Mouse (Mus musculus) embryonic facial prominence, embryonic 14.5 days (tissue): Measurements from ENCODE around the gene Spata3. TPM values are rescaled to one million over a fixed set of nuclear protein-coding genes. Genes with fewer than 3 reads are reported as not detected.
A peak's percentile ranks its signal among the peaks of the same experiment; 100 is the strongest.

ENCODE experiments used
- ATAC-seq: fragments of 200-750 bp; cut with Nextera tagmentation; 2 replicates; pipeline ENCODE4 v1.8.0; 2017; ENCODE audit warnings: low read depth, moderate number of reproducible peaks, moderate TSS enrichment
- DNase-seq: peaks from one replicate; pipeline ENCODE4 v3.0.0-alpha.2; 2015; ENCODE audit warnings: low spot score
- H3K27ac ChIP-seq: fragments of 300-500 bp; sonication (generic); replicated peaks from 2 replicates; pipeline ENCODE4 v1.5.1; 2014; ENCODE audit warnings: low read depth, mild to moderate bottlenecking, low read length, moderate library complexity
- H3K27me3 ChIP-seq: fragments of 300-500 bp; sonication (generic); replicated peaks from 2 replicates; pipeline ENCODE4 v1.6.1; 2014; ENCODE audit warnings: low read length; ENCODE audit not compliant: control insufficient read depth, insufficient read depth
- H3K36me3 ChIP-seq: fragments of 300-500 bp; sonication (generic); 2 replicates; pipeline ENCODE4 v1.6.1; 2014; ENCODE audit warnings: low read length, mixed read lengths; ENCODE audit not compliant: control insufficient read depth, insufficient read depth
- H3K4me1 ChIP-seq: fragments of 300-500 bp; sonication (generic); 2 replicates; pipeline ENCODE4 v1.6.1; 2014; ENCODE audit warnings: antibody characterized with exemption, low read length; ENCODE audit not compliant: control insufficient read depth, insufficient read depth
- H3K4me2 ChIP-seq: fragments of 300-500 bp; sonication (generic); 2 replicates; pipeline ENCODE4 v1.6.1; 2014; ENCODE audit warnings: low read depth, mild to moderate bottlenecking, low read length, moderate library complexity, mixed read lengths
- H3K4me3 ChIP-seq: fragments of 300-500 bp; sonication (generic); 2 replicates; pipeline ENCODE4 v1.5.1; 2014; ENCODE audit warnings: low read depth, mild to moderate bottlenecking, low read length
- H3K9ac ChIP-seq: fragments of 300-500 bp; sonication (generic); 2 replicates; pipeline ENCODE4 v1.6.1; 2014; ENCODE audit warnings: low read depth, mild to moderate bottlenecking, low read length, moderate library complexity, mixed read lengths
- H3K9me3 ChIP-seq: fragments of 300-500 bp; sonication (generic); 2 replicates; pipeline ENCODE4 v1.6.1; 2016; ENCODE audit warnings: low read length; ENCODE audit not compliant: control insufficient read depth
- WGBS: fragments of 180-500 bp; shearing (Covaris S2); extraction: QIAGEN DNeasy Blood & Tissue Kit; methylation state at CpG from one replicate; pipeline ENCODE4 v1.1.7; 2014; 5-methylcytosine and 5-hydroxymethylcytosine counted together
- polyA plus RNA-seq: library from polyadenylated mRNA; unstranded; fragments of >200 nt; fragmentation: Nextera tagmentation; extraction: Ambion mirVana; gene quantifications from 2 replicates; pipeline ENCODE4 v1.2.1, GENCODE M21; 2014

Spata3 gene
- polyA plus RNA-seq, 1 experiment from 2014 or later: not detected

GRCm38 (mm10) chr1:86058856-86059769 lies 42.5 kb downstream of the Spata3 start:
- Histone ChIP-seq H3K4me2 (peak overlapping the region; percentile 53), H3K4me1 (no peaks in the 10 kb centered on the region), H3K27ac (no peak overlapping the region), H3K27me3 (no peaks in the 10 kb centered on the region), H3K36me3 (no peaks in the 10 kb centered on the region), H3K9ac (peak overlapping the region; percentile 45), H3K9me3 (no peaks in the 10 kb centered on the region), H3K4me3 (peak overlapping the region; percentile 33)
- ATAC-seq (peak; percentile 93), DNase-seq (peak; percentile 95)
- WGBS: 9% methylated on average over 21 of the region's 21 CpGs

GRCm38 (mm10) chr1:86062523-86062922 lies 45.9 kb downstream of the Spata3 start:
- 72% methylated on average over 6 of the region's 6 CpGs for WGBS
- ATAC-seq: no peak

GRCm38 (mm10) chr1:86064271-86064991 lies 47.8 kb downstream of the Spata3 start, which contains the start of gene Psmd1:
Gene Psmd1 (plus strand): TSS chr1:86064387.
- no peaks in the 10 kb centered on the region for H3K36me3 ChIP-seq
- peaks cover 7% of the 10 kb centered on the region for H3K4me1 ChIP-seq
- peak within 1 kb of the TSS; percentile 92 for H3K4me2 ChIP-seq
- H3K9me3 ChIP-seq: no peaks in the 10 kb centered on the region
- WGBS: 2% methylated on average over 30 of the region's 47 CpGs
- ATAC-seq (peak; percentile 97), DNase-seq (peak; percentile 96)
- H3K27me3 ChIP-seq: no peaks in the 10 kb centered on the region
- peak within 1 kb of the TSS; percentile 77 for H3K4me3 ChIP-seq
- peak within 1 kb of the TSS; percentile 98 for H3K9ac ChIP-seq
- H3K27ac ChIP-seq: peak within 1 kb of the TSS; percentile 69

More at GRCm38 (mm10) chr1:86062523-86062922, 45.9 kb downstream of the Spata3 start:
- Histone ChIP-seq H3K36me3 (no peaks in the 10 kb centered on the region), H3K27me3 (no peaks in the 10 kb centered on the region), H3K4me2 (no peak overlapping the region), H3K9ac (no peak overlapping the region), H3K27ac (no peak overlapping the region), H3K4me1 (peaks cover 7% of the 10 kb centered on the region), H3K4me3 (no peak overlapping the region), H3K9me3 (no peaks in the 10 kb centered on the region)
- DNase-seq: no peak

GRCm38 (mm10) chr1:86076565-86076964 lies 59.9 kb downstream of the Spata3 start:
- H3K36me3 ChIP-seq: peaks cover 85% of the 10 kb centered on the region

More at GRCm38 (mm10) chr1:86076565-86076964, 59.9 kb downstream of the Spata3 start:
- no peak overlapping the region for H3K27ac ChIP-seq
- H3K9ac ChIP-seq: no peak overlapping the region
- ATAC-seq (no peak), DNase-seq (no peak)
- H3K4me2 ChIP-seq: no peak overlapping the region
- WGBS: 97% methylated on average over 2 of the region's 2 CpGs
- H3K9me3 ChIP-seq: no peaks in the 10 kb centered on the region
- H3K4me3 ChIP-seq: no peak overlapping the region
- H3K27me3 ChIP-seq: no peaks in the 10 kb centered on the region
- no peaks in the 10 kb centered on the region for H3K4me1 ChIP-seq

Other genes with a start within 250 kb of the Spata3 start
- gene A630001G21Rik, start 238.2 kb upstream of the Spata3 start, polyA plus RNA-seq: 1.7 and 2.5 TPM in 2 replicates
- 45.1 and 45.2 TPM in 2 replicates for gene Cab39, start 223.4 kb upstream of the Spata3 start, polyA plus RNA-seq
- 158 and 177 TPM in 2 replicates for gene Itm2c, start 122.5 kb upstream of the Spata3 start, polyA plus RNA-seq
- 0.43 and 0.54 TPM in 2 replicates for gene 4933407L21Rik, start 88.3 kb upstream of the Spata3 start, polyA plus RNA-seq
- gene Gpr55, start 55.8 kb upstream of the Spata3 start, polyA plus RNA-seq: not detected in 2 replicates
- 0.68 and 1.4 TPM in 2 replicates for gene 2810459M11Rik, start 29.0 kb downstream of the Spata3 start, polyA plus RNA-seq
- 159 and 174 TPM in 2 replicates for gene Psmd1, start 47.6 kb downstream of the Spata3 start, polyA plus RNA-seq
- gene Htr2b, start 95.2 kb downstream of the Spata3 start, polyA plus RNA-seq: 1.2 and 2.0 TPM in 2 replicates
- 0.51 TPM in 1 of 2 replicates, not detected in the other for gene Gm21972, start 116.8 kb downstream of the Spata3 start, polyA plus RNA-seq
- 17.4 and 21.4 TPM in 2 replicates for gene Armc9, start 138.0 kb downstream of the Spata3 start, polyA plus RNA-seq